31 mouse cellular contexts compared by ENCODE assay signal in genomic region chr2:75950685-75951084, GRCm38 (mm10). TPM values are rescaled to one million over a fixed set of nuclear protein-coding genes. Genes with fewer than 3 reads are reported as not detected.
"Had no signal": no experiment of that assay in that cellular context is flagged by ENCODE, and none has a peak within 500 bp of the region (broad histone marks: within the 10 kb centered on the region; RNA-seq: fewer than 3 reads in every experiment).

No protein-coding gene starts in this region.

- DNase-seq: cerebellum, adult 18-20 months; cerebellum, adult 2 months; cerebellum, adult 8-10 months; cerebellum, adult 9-10 months; cerebellum, adult 9-11 months; cerebellum, postnatal 10 days; cerebellum, postnatal 14 days; cerebellum, postnatal 25 days; cerebellum, postnatal 36 days; embryo, embryonic 11 days; forebrain, postnatal 0 days; gastrocnemius, adult 2 months; gastrocnemius, postnatal 10 days; gastrocnemius, postnatal 14 days; gastrocnemius, postnatal 25 days; gastrocnemius, postnatal 36 days; heart, adult 18-20 months; heart, adult 2 months had no signal

- H3K9ac ChIP-seq: embryonic facial prominence, embryonic 12.5 days; embryonic facial prominence, embryonic 13.5 days; embryonic facial prominence, embryonic 15.5 days; forebrain, embryonic 12.5 days; forebrain, embryonic 13.5 days; forebrain, embryonic 15.5 days; forebrain, postnatal 0 days had no signal

- H3K36me3 ChIP-seq: embryonic facial prominence, embryonic 10.5 days; embryonic facial prominence, embryonic 12.5 days; embryonic facial prominence, embryonic 13.5 days; embryonic facial prominence, embryonic 15.5 days; forebrain, embryonic 10.5 days; forebrain, embryonic 12.5 days; forebrain, embryonic 15.5 days had no signal

- H3K4me2 ChIP-seq: embryonic facial prominence, embryonic 12.5 days; embryonic facial prominence, embryonic 13.5 days; embryonic facial prominence, embryonic 15.5 days; forebrain, embryonic 12.5 days; forebrain, embryonic 13.5 days; forebrain, embryonic 15.5 days had no signal

- H3K4me3 ChIP-seq: embryonic facial prominence, embryonic 10.5 days; embryonic facial prominence, embryonic 12.5 days; embryonic facial prominence, embryonic 13.5 days; embryonic facial prominence, embryonic 15.5 days; erythroblast, embryonic 14.5 days; forebrain, embryonic 10.5 days; forebrain, embryonic 12.5 days; forebrain, embryonic 13.5 days; forebrain, embryonic 15.5 days; gastrocnemius, adult 2 months; heart, adult 2 months had no signal

- ATAC-seq: forebrain, embryonic 13.5 days; forebrain, embryonic 14.5 days; forebrain, embryonic 15.5 days; forebrain, embryonic 16.5 days; forebrain, postnatal 0 days had no signal

- H3K9me3 ChIP-seq: embryonic facial prominence, embryonic 10.5 days; embryonic facial prominence, embryonic 12.5 days; embryonic facial prominence, embryonic 13.5 days; embryonic facial prominence, embryonic 15.5 days; forebrain, embryonic 10.5 days; forebrain, embryonic 12.5 days; forebrain, embryonic 13.5 days; forebrain, embryonic 15.5 days had no signal

- H3K27me3 ChIP-seq: embryonic facial prominence, embryonic 12.5 days; embryonic facial prominence, embryonic 13.5 days; embryonic facial prominence, embryonic 15.5 days; forebrain, embryonic 12.5 days; forebrain, embryonic 13.5 days; forebrain, embryonic 15.5 days had no signal

- H3K4me1 ChIP-seq: embryonic facial prominence, embryonic 12.5 days; embryonic facial prominence, embryonic 13.5 days; embryonic facial prominence, embryonic 15.5 days; forebrain, embryonic 12.5 days; forebrain, embryonic 13.5 days; forebrain, embryonic 15.5 days had no signal

- H3K27ac ChIP-seq: embryonic facial prominence, embryonic 10.5 days; embryonic facial prominence, embryonic 12.5 days; embryonic facial prominence, embryonic 13.5 days; embryonic facial prominence, embryonic 15.5 days; forebrain, embryonic 10.5 days; forebrain, embryonic 12.5 days; forebrain, embryonic 13.5 days; forebrain, embryonic 15.5 days; gastrocnemius, adult 2 months; heart, adult 2 months had no signal

RNA-seq across cellular contexts. Expression of gene Ttc30b, which starts 12.3 kb away (rescaled TPM):
- polyA plus RNA-seq: erythroblast, embryonic 14.5 days had no signal

RNA-seq across cellular contexts. Expression of gene Ttc30a2, which starts 27.3 kb away (rescaled TPM):
- total RNA-seq: common myeloid progenitor, adult 5-6 weeks; granulocyte monocyte progenitor cell, adult 5-6 weeks had no signal
- polyA plus RNA-seq: erythroblast, embryonic 14.5 days had no signal

RNA-seq across cellular contexts. Expression of gene Ttc30a1, which starts 31.1 kb away (rescaled TPM):
- polyA plus RNA-seq: erythroblast, embryonic 14.5 days had no signal
